ENCODE assay signal across 9 mouse cellular contexts in genomic region chr4:133609719-133610118, GRCm38 (mm10). TPM values are rescaled to one million over a fixed set of nuclear protein-coding genes. Genes with fewer than 3 reads are reported as not detected.
A peak's percentile ranks its signal among the peaks of the same experiment; 100 is the strongest.
DNase-seq lines count a peak whose midpoint lies in the region; ATAC-seq and TF ChIP-seq lines count a peak whose summit lies in the region.
"Had no signal": no experiment of that assay in that cellular context is flagged by ENCODE, and none has a peak within 500 bp of the region (broad histone marks: within the 10 kb centered on the region; RNA-seq: fewer than 3 reads in every experiment).

No protein-coding gene starts in this region.

- TF ChIP-seq CTCF in G1E (IDR thresholded peaks at IDR 0.05; ENCODE audit: low read depth, low read length) = peak; percentile 86

- peaks cover 68% of the 10 kb centered on the region for H3K36me3 ChIP-seq in G1E (replicated peaks)
- H3K36me3 ChIP-seq in forebrain, embryonic 16.5 days (ENCODE audit: control insufficient read depth, insufficient read depth) = peaks cover 10% of the 10 kb centered on the region
- peaks cover 91% of the 10 kb centered on the region for H3K36me3 ChIP-seq in hindbrain, embryonic 10.5 days

- peaks cover 13% of the 10 kb centered on the region; the same call in 1 of the 2 replicates for H3K27me3 ChIP-seq in G1E (ENCODE audit: insufficient read depth, low read length)
- no peaks in the 10 kb centered on the region for H3K27me3 ChIP-seq in forebrain, embryonic 16.5 days (replicated peaks; ENCODE audit: control insufficient read depth, insufficient read depth, low read length)
- H3K27me3 ChIP-seq in hindbrain, embryonic 10.5 days (ENCODE audit: insufficient read depth, poor library complexity, severe bottlenecking) = no peaks in the 10 kb centered on the region

- peak; percentile 69 for DNase-seq in G1E (ENCODE audit: low spot score)
- DNase-seq in c-Kit-negative CD71-positive TER-119-positive erythroid progenitor cells, embryonic 14.5 days (ENCODE audit: low read depth, low spot score) = peak; percentile 56
- DNase-seq in hindbrain, embryonic 10.5 days (ENCODE audit: low spot score) = peak; percentile 80
- peak; percentile 67 for DNase-seq in layer of hippocampus, adult 9-11 months
- peak; percentile 93 for DNase-seq in lung, postnatal 14 days
- peak; percentile 84 for DNase-seq in right cerebral cortex, postnatal 14 days
- peak; percentile 94 for DNase-seq in urinary bladder, postnatal 25 days (ENCODE audit: low spot score)

- H3K4me1 ChIP-seq in G1E (ENCODE audit: insufficient read depth, low read depth, low read length) = 0 out of 2 replicates have a peak, but pooled peaks cover 4% of the 10 kb centered on the region
- no peaks in the 10 kb centered on the region for H3K4me1 ChIP-seq in forebrain, embryonic 16.5 days (replicated peaks; ENCODE audit: control insufficient read depth, insufficient read depth, low read length)
- H3K4me1 ChIP-seq in hindbrain, embryonic 10.5 days (replicated peaks) = peaks cover 19% of the 10 kb centered on the region

- H3K4me2 ChIP-seq in forebrain, embryonic 16.5 days (ENCODE audit: low read length) = no peak overlapping the region

- H3K9me3 ChIP-seq in G1E (replicated peaks) = peaks cover 7% of the 10 kb centered on the region
- H3K9me3 ChIP-seq in forebrain, embryonic 16.5 days (ENCODE audit: control insufficient read depth, low read length) = 0 out of 2 replicates have a peak, but pooled peaks cover 2% of the 10 kb centered on the region
- peaks cover 11% of the 10 kb centered on the region; the same call in 1 of the 2 replicates for H3K9me3 ChIP-seq in hindbrain, embryonic 10.5 days

- no peak overlapping the region for H3K4me3 ChIP-seq in G1E (ENCODE audit: low read depth, low read length)
- no peak overlapping the region for H3K4me3 ChIP-seq in forebrain, embryonic 16.5 days (replicated peaks; ENCODE audit: low read length)
- H3K4me3 ChIP-seq in hindbrain, embryonic 10.5 days = no peak overlapping the region

- WGBS in forebrain, embryonic 16.5 days = 14% methylated on average over 6 of the region's 6 CpGs
- WGBS in hindbrain, embryonic 10.5 days = 17% methylated on average over 6 of the region's 6 CpGs

- ATAC-seq in G1E (ENCODE audit: extremely low read depth, insufficient number of reproducible peaks, low FRiP score, poor library complexity, severe bottlenecking) = no peak
- ATAC-seq in forebrain, embryonic 16.5 days = peak; percentile 31; the same call in 1 of the 2 replicates

- H3K27ac ChIP-seq in forebrain, embryonic 16.5 days (ENCODE audit: low read length) = no peak overlapping the region
- H3K27ac ChIP-seq in hindbrain, embryonic 10.5 days = no peak overlapping the region

- no peak overlapping the region for H3K9ac ChIP-seq in forebrain, embryonic 16.5 days (replicated peaks; ENCODE audit: low read depth, low read length)

RNA-seq across cellular contexts. Expression of gene Sfn, which starts 7.8 kb away (rescaled TPM):
- total RNA-seq in G1E (2014; fragmentation: Nextera tagmentation) = 1.4 and 3.4 TPM in 2 replicates
- 0.41 and 0.66 TPM in 2 replicates for total RNA-seq in G1E (2017)
- polyA plus RNA-seq in G1E (2012) = 1.3 and 2.4 TPM in 2 replicates
- 1.0 and 1.6 TPM in 2 replicates for polyA plus RNA-seq in forebrain, embryonic 16.5 days (2015; fragmentation: Nextera tagmentation; extraction: Ambion mirVana)
- 16.5 and 33.5 TPM in 2 replicates for polyA plus RNA-seq in hindbrain, embryonic 10.5 days (2016; fragmentation: Nextera tagmentation; extraction: Ambion mirVana)

RNA-seq across cellular contexts. Expression of gene Gpn2, which starts 25.6 kb away (rescaled TPM):
- total RNA-seq in G1E (2014; fragmentation: Nextera tagmentation) (2.3 and 10.9 TPM in 2 replicates), G1E (2017) (10.2 and 14.0 TPM in 2 replicates)
- 46.7 and 58.2 TPM in 2 replicates for polyA plus RNA-seq in G1E (2012)
- 21.4 and 22.9 TPM in 2 replicates for polyA plus RNA-seq in forebrain, embryonic 16.5 days (2015; fragmentation: Nextera tagmentation; extraction: Ambion mirVana)
- 28.5 and 29.1 TPM in 2 replicates for polyA plus RNA-seq in hindbrain, embryonic 10.5 days (2016; fragmentation: Nextera tagmentation; extraction: Ambion mirVana)

RNA-seq across cellular contexts. Expression of gene Gpatch3, which starts 35.2 kb away (rescaled TPM):
- total RNA-seq in G1E (2014; fragmentation: Nextera tagmentation) (1.9 and 3.8 TPM in 2 replicates), G1E (2017) (13.6 and 18.7 TPM in 2 replicates)
- 9.9 and 11.2 TPM in 2 replicates for polyA plus RNA-seq in G1E (2012)
- 5.3 and 7.0 TPM in 2 replicates for polyA plus RNA-seq in forebrain, embryonic 16.5 days (2015; fragmentation: Nextera tagmentation; extraction: Ambion mirVana)
- polyA plus RNA-seq in hindbrain, embryonic 10.5 days (2016; fragmentation: Nextera tagmentation; extraction: Ambion mirVana) = 10.0 and 10.8 TPM in 2 replicates

RNA-seq across cellular contexts. Expression of gene Zdhhc18, which starts 40.2 kb away (rescaled TPM):
- total RNA-seq in G1E (2014; fragmentation: Nextera tagmentation) (9.6 and 11.7 TPM in 2 replicates), G1E (2017) (4.4 and 5.3 TPM in 2 replicates)
- 11.1 and 11.6 TPM in 2 replicates for polyA plus RNA-seq in G1E (2012)
- 3.5 and 4.5 TPM in 2 replicates for polyA plus RNA-seq in forebrain, embryonic 16.5 days (2015; fragmentation: Nextera tagmentation; extraction: Ambion mirVana)
- polyA plus RNA-seq in hindbrain, embryonic 10.5 days (2016; fragmentation: Nextera tagmentation; extraction: Ambion mirVana) = 1.9 and 3.1 TPM in 2 replicates

RNA-seq across cellular contexts. Expression of gene Nr0b2, which starts 56.5 kb away (rescaled TPM):
- total RNA-seq in G1E (2014; fragmentation: Nextera tagmentation) (not detected in 2 replicates), G1E (2017) (not detected in 2 replicates)
- 0.04 TPM in 1 of 2 replicates, not detected in the other for polyA plus RNA-seq in G1E (2012)
- polyA plus RNA-seq in forebrain, embryonic 16.5 days (2015; fragmentation: Nextera tagmentation; extraction: Ambion mirVana) = not detected in 2 replicates
- 0.31 TPM in 1 of 2 replicates, not detected in the other for polyA plus RNA-seq in hindbrain, embryonic 10.5 days (2016; fragmentation: Nextera tagmentation; extraction: Ambion mirVana)
- total RNA-seq: layer of hippocampus, adult 18-20 months had no signal
